Mouse (Mus musculus) embryo, embryonic 10.5 days (tissue): ENCODE measurements around the gene Vps9d1.
A peak's percentile ranks its signal among the peaks of the same experiment; 100 is the strongest.
"Not testable (repeated sequence)": the region's sequence is repeated elsewhere in the genome, so short reads cannot be mapped to it uniquely, and the experiment has no call there.

ENCODE experiments used
- DNase-seq: peaks from one replicate; pipeline ENCODE4 v3.0.0-alpha.2; 2015; ENCODE audit warnings: low spot score

The Vps9d1 gene

DNA sequence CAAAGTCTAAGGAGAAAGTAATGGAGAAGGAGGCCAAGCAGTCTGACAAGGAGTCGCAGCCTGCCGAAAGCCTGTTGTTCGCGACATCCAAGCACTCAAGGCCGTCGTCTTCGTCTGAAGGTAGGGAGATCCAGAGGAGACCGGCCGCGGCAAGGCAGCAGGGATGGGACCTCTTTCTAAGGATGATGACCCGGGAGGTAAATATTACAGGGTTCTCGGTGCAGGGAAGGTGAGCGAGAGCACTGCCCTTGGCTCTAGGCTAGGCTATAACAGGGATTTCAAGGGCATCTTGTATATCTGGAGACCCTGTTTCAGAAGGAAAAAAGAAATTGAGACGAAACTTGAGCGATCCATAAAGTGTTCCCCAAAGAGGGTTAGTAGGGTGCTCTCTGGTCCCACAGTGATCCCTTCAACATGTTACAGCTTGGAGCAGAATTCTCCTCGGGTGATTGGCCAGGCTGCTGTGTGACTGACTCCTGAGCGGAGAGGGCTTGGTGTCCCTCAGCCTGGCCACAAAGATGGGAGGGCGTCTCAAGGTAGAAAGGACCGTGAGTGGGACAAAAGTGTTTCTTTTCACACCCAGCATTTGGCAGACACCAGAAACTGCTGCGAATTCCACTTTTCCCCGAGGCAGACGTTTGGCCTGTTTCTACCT lies 40.9 kb downstream of the Vps9d1 start:
- no peak for DNase-seq

DNA sequence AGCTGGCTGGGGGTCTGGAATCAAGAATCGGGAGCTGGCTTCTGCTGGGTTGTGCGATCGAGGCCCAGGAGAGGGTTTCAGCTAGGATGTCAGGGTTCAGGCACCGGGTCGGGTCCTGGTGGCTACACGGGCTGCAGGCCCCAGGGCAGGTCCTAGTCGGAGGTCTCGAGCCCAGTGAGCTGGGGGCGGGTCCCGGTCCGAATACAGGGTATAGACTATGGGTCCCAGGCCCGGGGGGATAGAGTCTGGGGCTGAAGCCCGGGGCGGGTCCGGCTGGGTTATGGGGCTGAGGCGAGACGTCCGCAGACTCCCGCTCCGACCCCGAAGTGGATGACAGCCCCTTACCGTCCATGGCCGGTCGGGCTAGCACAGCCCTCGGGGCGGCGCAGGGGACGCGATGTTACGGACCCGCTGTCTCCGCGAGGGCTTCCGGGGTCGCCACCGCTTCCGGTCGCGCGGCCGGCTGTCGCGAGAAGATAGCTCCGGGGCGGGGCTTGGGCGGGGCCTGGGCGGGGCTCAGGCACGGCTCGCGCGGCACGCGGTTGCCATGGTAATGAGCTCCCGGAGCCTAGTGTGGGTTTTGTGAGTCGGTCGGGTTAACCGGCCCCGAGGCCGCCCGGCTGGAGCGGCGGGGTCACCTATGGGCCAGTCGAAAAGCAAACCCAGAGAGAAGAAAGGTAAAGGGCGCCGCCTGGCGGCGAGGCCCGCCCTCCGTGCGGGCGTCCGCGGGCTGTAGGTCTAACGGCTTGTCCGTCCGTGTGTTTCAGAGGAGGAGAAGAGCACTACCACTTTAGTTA lies 41.6 kb downstream of the Vps9d1 start, which contains the start of the genes Chmp1a and Spata33:
Gene Chmp1a, minus strand, starts transcription at position 443 of the 797 bp plus-strand sequence.
Gene Spata33, plus strand, starts transcription at position 512 of the 797 bp plus-strand sequence.
- DNase-seq = peak; percentile 97

DNA sequence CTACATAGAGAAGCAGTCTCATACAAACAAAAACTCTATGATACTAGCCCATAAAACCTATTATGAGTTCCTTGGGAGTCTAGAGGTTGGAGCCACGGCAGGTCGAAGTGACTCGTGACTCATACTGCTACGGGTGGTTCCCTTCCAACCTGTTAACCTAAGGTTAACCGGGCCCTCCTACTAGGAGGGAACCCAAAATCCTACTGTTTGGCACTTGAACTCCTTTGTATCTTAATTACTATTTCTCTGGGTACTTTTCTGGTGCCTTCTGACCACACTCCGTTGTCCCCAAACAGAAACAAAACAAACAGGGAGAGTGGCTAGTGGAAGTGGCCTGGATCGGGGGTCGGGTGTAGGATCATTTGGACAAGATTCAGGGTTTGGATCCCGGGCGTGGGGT lies 42.3 kb downstream of the Vps9d1 start:
- no peak for DNase-seq

GRCm38 (mm10) chr8:123203571-123203970 lies 50.6 kb downstream of the Vps9d1 start:
- no peak for DNase-seq

DNA sequence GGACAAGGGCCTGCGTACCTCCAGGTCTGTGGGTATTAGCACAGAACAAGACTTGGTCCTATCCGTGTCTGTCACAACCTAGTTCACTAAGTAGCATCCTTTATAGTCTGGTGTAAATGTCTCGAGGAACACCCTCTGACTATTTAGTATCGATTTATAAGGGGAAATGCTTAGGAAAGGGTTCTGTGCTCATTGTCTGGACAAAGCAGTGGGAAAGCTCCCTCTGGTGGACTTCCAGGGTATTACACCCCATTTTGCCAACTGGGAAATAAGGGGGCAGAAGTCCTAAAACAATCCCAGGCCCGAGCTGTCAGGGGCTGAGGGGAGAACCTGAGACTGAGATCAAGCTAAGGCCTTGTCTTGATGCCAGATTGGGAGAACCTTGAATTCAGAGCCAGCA lies 51.9 kb downstream of the Vps9d1 start:
- DNase-seq = peak; percentile 94

GRCm38 (mm10) chr8:123199864-123200263 lies 54.3 kb downstream of the Vps9d1 start:
- no peak for DNase-seq

- DNase-seq = not testable (repeated sequence)
These were observed 57.1 kb downstream of the Vps9d1 start for GRCm38 (mm10) chr8:123197016-123197415.

GRCm38 (mm10) chr8:123193771-123194170 lies 60.4 kb downstream of the Vps9d1 start:
- no peak for DNase-seq
